Mouse (Mus musculus) brown adipose tissue, adult 24 weeks (tissue): ENCODE measurements around the gene Rnf114. TPM values are rescaled to one million over a fixed set of nuclear protein-coding genes. Genes with fewer than 3 reads are reported as not detected.

Experiments used
- H3K27ac ChIP-seq: fragments of 200-500 bp; replicated peaks from 2 replicates; pipeline ENCODE4 v1.5.1; 2012; ENCODE audit warnings: low read depth, mild to moderate bottlenecking, low read length
- H3K4me1 ChIP-seq: fragments of 200-500 bp; 2 replicates; pipeline ENCODE4 v1.6.1; 2012; ENCODE audit warnings: low read length, mixed read lengths; ENCODE audit not compliant: control insufficient read depth, insufficient read depth, insufficient read length
- H3K4me3 ChIP-seq: fragments of 200-500 bp; 2 replicates; pipeline ENCODE4 v1.5.1; 2012; ENCODE audit warnings: low read depth, mild to moderate bottlenecking, low read length, moderate library complexity; ENCODE audit not compliant: insufficient read depth
- polyA plus RNA-seq: library from polyadenylated mRNA; stranded (reverse); fragments of >200 nt; gene quantifications from 2 replicates; pipeline ENCODE4 v1.2.4, GENCODE M21; 2012; ENCODE audit not compliant: missing spikeins, insufficient read depth, insufficient read length

Gene Rnf114
- polyA plus RNA-seq, 1 experiment, result 24.2 TPM

DNA sequence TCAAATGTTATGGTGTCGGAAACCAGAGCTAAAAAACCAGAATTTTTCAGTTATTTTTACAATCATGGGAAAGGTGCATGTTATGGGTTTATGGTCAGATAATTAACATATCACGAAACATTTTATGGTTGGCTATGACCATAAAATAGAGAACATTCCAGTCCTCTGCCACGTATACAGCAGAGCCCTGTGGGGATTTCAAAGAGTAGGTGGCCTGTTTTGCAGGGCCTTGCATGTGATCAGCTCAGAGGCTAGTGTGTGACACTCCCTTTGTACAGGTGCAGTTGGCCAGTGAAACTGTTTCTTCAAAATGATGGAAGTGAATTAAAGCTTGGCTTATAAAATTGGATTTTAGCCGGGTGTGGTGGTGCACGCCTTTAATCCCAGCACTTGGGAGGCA lies 28.6 kb upstream of the Rnf114 start:
- H3K27ac ChIP-seq, result no peak overlapping the region
- H3K4me3 ChIP-seq, result no peak overlapping the region
- H3K4me1 ChIP-seq, result no peaks in the 10 kb centered on the region

DNA sequence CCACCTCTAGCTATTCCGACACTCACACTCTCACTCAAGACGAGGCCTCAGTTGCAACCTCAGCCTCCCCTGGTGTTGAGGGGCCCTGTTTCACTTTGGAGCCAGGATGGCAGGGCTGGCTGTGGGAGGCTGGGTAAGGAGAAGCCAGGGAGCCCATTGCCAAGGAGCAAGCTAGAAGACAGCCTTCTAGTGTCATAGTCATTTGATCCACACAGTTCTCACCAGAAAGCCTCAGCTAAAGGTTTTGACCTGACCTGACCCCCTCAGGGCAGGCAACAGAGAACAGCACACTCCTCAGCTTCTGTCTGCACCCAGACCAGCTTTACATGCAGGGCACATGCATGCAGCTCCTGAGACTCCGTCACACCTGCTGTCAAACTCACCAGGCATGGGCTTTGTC lies 26.5 kb upstream of the Rnf114 start:
- H3K4me1 ChIP-seq, result no peaks in the 10 kb centered on the region
- no peak overlapping the region for H3K4me3 ChIP-seq
- H3K27ac ChIP-seq, result no peak overlapping the region

DNA sequence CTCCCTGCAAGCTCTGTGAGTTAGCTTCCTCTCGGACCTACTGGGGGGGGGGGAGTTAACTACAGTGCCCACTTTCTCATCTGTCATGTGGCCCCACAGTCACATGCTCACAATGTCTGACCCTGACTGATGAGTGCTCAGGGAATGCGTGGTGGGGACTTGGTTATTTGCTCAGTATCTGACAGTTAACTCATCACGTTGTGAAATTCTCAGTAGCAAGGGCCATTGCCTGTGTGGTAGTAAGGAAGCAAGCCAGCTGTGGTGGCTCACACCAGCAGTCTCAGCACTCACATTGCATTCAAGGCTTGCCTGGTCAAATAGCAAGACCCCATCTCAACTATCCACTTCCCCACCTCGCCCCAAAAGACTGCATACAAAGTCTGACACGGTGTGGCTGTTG lies 25.2 kb upstream of the Rnf114 start:
- no peak overlapping the region for H3K4me3 ChIP-seq
- H3K27ac ChIP-seq, result no peak overlapping the region
- H3K4me1 ChIP-seq, result no peaks in the 10 kb centered on the region

DNA sequence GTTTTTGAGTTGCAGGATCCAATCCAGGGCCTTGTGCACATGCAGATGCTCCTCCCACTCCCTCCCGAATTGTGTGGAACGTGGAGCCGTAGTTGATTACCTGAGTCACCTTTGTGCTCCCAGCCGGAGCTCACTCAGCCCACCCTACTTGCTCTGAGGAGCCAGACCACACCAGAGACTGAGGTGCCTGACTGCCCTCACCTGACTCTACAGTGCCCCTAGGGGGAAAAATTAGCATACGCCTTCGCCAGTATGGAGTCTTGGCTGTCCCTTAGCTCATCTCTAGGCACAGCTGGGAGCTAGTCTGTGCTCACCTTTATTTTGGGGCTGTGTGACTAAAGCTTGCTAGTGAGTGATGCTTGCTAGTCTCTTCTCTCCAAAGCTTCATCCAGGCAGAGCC lies 24.0 kb upstream of the Rnf114 start:
- H3K27ac ChIP-seq, result no peak overlapping the region
- no peak overlapping the region for H3K4me3 ChIP-seq
- H3K4me1 ChIP-seq, result no peaks in the 10 kb centered on the region

DNA sequence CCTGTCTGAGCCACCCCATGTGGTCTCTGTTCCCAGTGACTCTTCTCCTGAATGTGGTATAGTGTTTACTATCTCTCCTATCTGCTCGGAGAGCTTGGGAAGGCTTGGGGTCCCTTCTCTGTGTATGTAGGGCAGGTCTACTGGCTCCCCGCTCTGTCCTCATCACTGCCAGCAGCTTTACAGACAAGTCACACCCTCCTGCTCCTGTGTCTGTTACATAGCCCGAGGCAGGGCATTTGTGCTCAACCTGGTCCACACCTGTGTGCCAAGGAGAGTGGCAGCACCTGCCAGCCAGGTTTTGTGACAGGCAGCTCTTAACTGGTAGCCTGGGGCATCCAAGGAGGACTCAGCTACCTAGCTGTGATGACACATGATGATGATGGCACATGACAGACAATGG lies 21.8 kb upstream of the Rnf114 start:
- no peaks in the 10 kb centered on the region for H3K4me1 ChIP-seq
- no peak overlapping the region for H3K27ac ChIP-seq
- no peak overlapping the region for H3K4me3 ChIP-seq

DNA sequence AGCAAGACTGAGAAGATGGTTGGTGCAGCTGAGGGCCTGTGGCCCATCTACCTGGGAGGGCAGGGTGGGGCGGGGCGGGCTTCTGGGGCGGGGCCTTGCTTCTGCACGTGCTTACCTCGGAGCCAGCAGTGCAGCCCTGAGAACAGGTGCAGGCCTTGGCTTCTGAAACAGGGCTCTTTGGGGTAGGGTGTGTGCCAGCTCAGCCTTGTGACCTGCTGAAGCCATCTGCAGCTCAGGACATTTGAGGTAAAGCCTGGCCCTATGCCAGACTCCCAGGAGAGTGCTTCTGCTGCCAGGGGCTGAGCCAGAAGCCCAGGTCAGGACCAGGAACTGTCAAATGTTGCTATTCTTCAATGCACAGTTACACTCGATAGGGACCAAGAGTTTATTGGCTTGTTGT lies 20.9 kb upstream of the Rnf114 start:
- no peak overlapping the region for H3K27ac ChIP-seq
- H3K4me3 ChIP-seq, result no peak overlapping the region
- H3K4me1 ChIP-seq, result peaks cover 3% of the 10 kb centered on the region; the same call in 1 of the 2 replicates

DNA sequence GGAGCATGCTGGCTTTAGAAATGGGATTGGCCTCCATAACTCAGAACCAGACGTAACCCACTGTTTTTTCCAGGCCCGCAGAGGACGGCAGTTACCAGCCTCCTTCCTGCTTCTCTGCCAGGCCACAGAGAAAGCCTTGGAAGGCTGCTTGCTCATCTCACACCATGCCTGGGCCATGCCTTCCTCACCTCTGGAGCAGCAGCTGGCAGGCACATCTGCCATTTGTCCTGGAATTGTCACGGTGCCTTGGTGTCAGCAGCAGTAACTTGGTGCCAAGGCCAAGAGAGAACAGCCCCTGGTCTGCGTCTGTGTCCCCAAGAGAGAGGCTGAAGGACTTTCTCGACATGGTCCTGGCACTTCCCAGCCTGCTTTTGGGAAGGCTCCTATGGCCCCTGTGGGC lies 18.2 kb upstream of the Rnf114 start:
- peaks cover 3% of the 10 kb centered on the region; the same call in 1 of the 2 replicates for H3K4me1 ChIP-seq
- H3K4me3 ChIP-seq, result no peak overlapping the region
- H3K27ac ChIP-seq, result no peak overlapping the region

DNA sequence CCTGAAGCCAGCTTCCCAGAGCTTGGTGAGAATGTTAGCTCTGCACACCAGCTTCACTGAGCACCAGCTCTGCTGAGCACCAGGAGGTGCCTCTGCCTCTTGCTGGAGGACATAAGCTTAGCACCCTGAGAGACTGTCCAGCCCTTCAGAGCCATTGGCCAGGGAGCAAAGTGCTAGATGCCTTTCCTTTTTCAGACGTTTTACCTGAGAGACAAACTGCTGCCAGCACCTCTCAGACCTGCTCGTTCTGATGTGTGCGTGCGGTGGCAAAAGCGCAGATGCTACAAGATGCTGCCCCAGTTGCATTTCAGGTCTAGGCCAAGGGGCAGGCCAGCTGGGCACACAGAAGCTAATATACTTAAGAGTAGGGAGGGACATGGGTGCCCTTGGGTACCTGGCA lies 16.8 kb upstream of the Rnf114 start:
- Histone ChIP-seq H3K4me3 (no peak overlapping the region), H3K4me1 (peaks cover 3% of the 10 kb centered on the region; the same call in 1 of the 2 replicates), H3K27ac (no peak overlapping the region)

DNA sequence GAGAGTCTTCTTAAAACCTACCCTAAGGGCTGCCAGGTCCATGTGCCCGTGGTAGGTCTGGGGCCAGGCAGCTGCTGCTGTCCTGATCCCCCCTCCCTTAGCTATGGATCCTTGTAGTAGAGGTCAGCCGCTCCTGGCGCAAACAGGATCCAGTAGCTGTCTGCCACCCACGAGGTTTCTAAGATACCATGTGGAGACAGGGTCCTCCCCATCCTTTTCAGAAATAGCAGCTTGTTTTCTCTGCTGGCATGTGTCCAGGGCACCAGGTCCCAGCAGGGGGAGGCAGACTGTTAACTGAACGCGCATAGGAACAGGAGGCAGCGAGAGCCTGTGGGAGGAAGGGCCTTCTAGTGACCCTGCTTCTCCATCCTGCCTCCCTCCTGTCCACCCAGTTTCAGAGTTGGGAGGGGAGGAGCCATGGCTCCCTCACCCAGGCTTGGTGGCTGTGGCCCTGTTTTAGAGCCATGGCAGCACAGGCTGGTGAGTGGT lies 16.2 kb upstream of the Rnf114 start:
- H3K4me1 ChIP-seq, result peaks cover 3% of the 10 kb centered on the region; the same call in 1 of the 2 replicates
- H3K4me3 ChIP-seq, result no peak overlapping the region
- H3K27ac ChIP-seq, result no peak overlapping the region

DNA sequence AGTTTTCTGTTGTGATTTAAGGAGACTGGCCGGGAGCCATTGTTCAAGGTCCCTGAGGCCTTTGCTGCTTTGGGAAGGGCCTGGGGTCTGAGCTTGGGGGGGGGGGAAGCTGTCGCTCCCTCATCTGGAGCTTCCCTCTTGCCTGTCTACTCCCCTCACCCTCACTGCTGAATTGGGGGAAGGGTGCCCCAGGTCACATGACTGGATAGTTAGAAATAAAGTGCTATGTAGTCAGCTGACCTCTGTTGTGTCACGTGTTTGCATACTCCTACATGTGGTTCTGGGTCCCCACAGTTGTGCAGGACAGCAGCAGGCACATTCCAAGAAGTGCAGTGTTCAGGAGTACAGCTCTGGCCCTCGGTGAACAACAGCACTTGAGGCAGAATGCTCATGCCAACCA lies 15.7 kb upstream of the Rnf114 start:
- Histone ChIP-seq H3K4me3 (no peak overlapping the region), H3K4me1 (peaks cover 3% of the 10 kb centered on the region; the same call in 1 of the 2 replicates), H3K27ac (no peak overlapping the region)

DNA sequence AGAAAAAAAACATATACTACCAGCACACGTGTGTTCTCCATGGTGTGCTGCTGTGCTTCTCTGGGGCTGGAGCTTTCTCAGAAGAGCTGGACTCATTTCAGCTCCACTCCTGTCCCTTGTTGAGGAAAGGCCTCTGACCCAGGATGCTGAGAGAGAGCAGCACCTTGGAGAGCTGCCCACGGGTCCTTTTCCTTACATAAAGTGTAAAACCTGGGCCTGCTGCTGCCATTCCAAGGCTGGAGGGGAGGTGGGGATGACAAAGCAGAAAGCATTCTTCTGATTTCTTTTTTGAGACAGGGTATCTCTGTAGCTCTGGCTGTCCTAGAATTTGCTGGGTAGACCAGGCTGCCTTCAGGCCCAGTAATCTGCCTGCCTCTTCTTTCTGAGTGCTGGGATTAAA lies 14.3 kb upstream of the Rnf114 start:
- Histone ChIP-seq H3K27ac (no peak overlapping the region), H3K4me1 (peaks cover 3% of the 10 kb centered on the region; the same call in 1 of the 2 replicates), H3K4me3 (no peak overlapping the region)

DNA sequence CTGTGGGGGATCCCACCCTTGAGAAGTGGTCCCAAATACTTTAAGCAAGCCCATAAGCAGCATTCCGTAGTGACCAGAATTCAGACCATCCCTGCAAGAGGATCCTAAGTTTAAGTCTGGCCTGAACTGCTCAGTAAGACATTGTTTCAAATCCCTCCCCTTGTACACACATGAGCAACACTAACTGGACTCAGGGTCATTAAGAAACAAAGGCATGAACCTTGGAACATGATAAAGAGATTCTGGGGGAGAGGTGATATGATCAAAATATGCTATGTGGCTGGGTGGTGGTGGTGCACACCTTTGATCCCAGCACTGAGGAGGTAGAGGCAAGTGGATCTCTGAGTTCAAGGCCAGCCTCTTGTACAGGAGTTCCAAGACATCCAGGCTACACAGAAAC lies 12.9 kb upstream of the Rnf114 start:
- Histone ChIP-seq H3K27ac (no peak overlapping the region), H3K4me1 (peaks cover 3% of the 10 kb centered on the region; the same call in 1 of the 2 replicates), H3K4me3 (no peak overlapping the region)

DNA sequence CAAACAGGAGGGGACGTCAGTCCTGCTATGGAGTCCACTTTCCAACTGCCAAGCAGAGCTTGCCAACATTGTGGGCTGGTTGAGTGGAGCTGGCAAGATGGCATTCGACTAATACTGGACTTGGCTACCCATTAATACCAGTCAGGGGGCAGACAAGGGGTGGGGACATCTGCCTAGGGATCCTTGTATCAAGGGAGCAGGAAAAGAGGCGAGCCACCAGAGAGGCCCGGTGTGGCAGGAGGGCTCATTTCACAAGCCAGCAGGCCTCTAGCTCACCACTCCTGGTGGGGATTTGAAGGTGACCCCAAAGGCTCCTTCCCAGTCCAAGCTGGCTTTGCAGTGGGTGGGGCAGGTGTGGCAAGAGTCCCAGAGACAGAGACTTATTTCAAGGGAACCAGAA lies 9.8 kb upstream of the Rnf114 start:
- Histone ChIP-seq H3K4me3 (no peak overlapping the region), H3K4me1 (peaks cover 16% of the 10 kb centered on the region), H3K27ac (no peak overlapping the region)

DNA sequence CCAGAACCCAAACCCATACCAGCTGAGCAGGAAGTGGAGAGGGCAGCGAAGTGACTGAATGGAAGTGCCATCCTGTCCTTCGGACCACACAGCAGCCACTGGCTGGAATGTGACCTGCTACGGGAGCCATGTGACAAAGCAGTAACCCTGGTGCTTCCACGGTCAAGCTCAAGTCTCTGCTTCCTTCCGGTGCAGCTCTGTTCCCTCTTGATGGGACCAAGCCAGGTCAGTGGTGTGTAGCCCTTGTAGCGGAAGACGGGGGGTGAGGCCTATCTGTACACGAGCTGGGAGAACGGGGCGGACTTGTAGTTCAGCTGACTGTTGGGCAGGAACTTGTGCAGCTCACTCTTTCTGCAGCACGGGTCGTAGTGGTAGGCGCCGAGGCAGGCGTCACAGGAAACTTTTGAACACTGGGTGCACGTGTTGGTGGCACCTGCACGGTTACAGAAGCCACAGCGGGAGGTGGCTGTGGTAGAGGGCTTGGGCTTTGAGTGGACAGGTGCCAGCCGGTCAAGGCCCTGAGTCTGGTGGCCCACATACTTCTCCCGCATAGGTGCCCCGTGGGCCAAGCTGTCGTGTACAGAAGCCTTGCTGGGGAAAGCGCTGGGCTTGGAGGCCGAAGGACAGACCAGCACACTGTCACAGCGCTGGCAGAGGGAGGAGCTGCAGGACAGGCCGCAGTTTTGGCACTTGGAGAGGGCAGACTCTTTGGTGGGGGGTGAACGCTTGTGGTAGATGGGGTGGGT lies 9.2 kb upstream of the Rnf114 start:
- Histone ChIP-seq H3K27ac (no peak overlapping the region), H3K4me3 (no peak overlapping the region), H3K4me1 (peaks cover 16% of the 10 kb centered on the region)

DNA sequence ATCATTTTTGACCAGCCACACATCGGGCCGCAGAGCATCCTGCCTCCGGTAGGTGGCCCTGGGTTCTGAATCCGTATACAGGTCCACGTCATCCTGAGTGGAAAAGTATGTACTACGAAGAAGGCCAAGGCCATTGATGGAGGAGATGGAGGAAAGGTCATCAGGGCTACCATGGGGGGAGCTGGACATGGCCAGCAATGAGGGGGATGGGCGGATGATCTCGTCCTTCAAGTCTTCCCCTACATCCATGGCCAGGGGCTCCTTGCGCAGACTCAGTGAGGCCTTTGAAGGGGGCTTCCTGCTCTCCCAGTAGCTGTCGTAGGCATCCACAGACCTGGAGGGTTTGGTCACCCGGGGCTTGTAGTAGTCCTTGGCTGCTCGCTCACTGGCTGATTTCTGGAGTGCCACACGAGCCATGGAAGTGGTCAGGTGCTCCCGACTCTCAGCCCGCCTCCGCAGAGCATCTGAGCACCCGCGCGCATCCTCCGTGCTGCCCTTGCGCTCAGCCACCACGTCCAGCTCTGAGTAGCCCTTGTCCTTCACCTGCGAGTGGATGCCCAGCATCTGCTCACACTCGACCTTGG lies 8.5 kb upstream of the Rnf114 start:
- Histone ChIP-seq H3K4me1 (peaks cover 19% of the 10 kb centered on the region), H3K27ac (no peak overlapping the region), H3K4me3 (no peak overlapping the region)

DNA sequence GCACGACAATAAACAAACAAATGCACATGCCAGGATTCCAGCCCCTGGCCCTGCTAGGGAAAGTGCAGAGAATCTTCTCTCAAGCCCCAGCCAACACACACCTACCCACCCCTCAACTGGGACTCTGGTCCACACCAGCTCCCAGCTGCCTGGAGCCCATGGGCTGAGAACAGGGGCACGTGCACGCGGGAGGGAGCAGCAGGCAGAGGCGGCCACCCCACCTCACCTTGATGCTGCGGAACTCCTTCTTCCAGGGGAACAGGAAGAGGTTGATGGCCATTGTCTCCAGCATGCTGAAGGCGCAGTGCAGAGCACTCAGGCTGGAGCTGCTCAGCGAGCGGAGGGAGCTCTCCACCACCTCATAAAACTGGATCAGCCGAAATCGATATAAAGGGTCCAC lies 7.5 kb upstream of the Rnf114 start:
- H3K27ac ChIP-seq, result no peak overlapping the region
- no peak overlapping the region for H3K4me3 ChIP-seq
- H3K4me1 ChIP-seq, result peaks cover 19% of the 10 kb centered on the region
